Mouse (Mus musculus): ENCODE data around the gene Prm2. TPM values are rescaled to one million over a fixed set of nuclear protein-coding genes. Genes with fewer than 3 reads are reported as not detected.
"Not testable (repeated sequence)": the region's sequence is repeated elsewhere in the genome, so short reads cannot be mapped to it uniquely, and the experiment has no call there.

Gene Prm2
- total RNA-seq, 2 experiments from 2014 or later: not detected

DNA sequence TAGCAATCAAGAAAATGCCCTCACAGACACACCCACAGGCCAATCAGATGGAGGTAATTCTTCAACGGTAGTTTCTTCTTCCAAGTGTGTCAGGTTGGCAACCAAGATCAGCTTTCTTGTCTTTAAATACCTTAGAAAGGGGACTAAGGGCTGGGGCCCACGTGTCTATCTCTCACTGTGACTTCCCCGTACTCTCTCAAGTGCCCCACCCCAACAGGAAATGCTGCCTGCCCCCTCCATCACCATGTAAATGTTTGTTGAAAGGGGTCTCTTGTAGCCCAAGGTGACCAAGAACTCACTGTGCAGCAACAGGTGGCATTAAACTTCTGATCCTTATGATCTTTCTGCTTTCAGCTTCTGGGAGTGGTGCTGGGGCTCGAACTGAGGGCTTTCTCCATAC, 17.8 kb upstream of the Prm2 start:
- DNase-seq: no peak
- intact Hi-C loops (cut with DNase I): no loop called here

GRCm38 (mm10) chr16:10812865-10813371, 17.0 kb upstream of the Prm2 start, which contains the start of gene Gm11172:
Gm11172 (plus strand) TSS chr16:10812915.
- intact Hi-C loops (cut with DNase I): no loop called here
- DNase-seq: no peak

- DNase-seq: no peak
- intact Hi-C loops (cut with DNase I): no loop called here
Observed at GRCm38 (mm10) chr16:10810376-10810775, 14.4 kb upstream of the Prm2 start.

GRCm38 (mm10) chr16:10805789-10806527, 10.0 kb upstream of the Prm2 start, which contains the start of gene Prm1:
Prm1 (minus strand) TSS chr16:10805839.
- intact Hi-C loops (cut with DNase I): no loop called here
- DNase-seq: no peak

- DNase-seq; intact Hi-C loops (cut with DNase I): not testable (repeated sequence)
Observed at GRCm38 (mm10) chr16:10802420-10802819, 6.5 kb upstream of the Prm2 start.

DNA sequence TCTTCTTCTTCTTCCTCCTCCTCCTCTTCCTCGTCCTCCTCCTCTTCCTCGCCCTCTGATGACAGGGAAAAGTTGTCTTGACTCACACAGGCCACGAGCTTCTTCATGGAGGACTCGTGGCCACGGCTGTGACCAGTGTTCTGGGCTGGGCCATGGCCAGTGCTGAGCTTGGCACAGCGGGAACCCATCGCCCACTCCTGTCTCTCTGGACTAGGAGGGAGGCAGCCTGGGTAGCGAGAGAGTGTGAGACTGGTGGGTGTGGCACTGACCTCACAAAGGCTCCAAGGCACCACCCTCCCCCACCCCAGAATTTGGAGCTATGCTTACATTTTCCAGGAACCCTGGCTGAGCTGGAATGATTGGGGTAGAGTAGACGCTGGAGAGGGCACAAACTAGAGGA, 5.2 kb downstream of the Prm2 start, which contains the start of gene Prm3:
Prm3 (minus strand) TSS at position 213 of the 400 bp plus-strand sequence.
- DNase-seq: no peak
- intact Hi-C loops (cut with DNase I): no loop called here

- intact Hi-C loops (cut with DNase I): loop anchor here (5.0 to 10.0 kb wide), 2 partner anchors 124 to 217 kb away; no protein-coding TSS in a partner anchor
Observed at GRCm38 (mm10) chr16:10788866-10789265, 7.1 kb downstream of the Prm2 start.

GRCm38 (mm10) chr16:10788271-10788670, 7.7 kb downstream of the Prm2 start, which contains the start of gene Tnp2:
Tnp2 (minus strand) TSS chr16:10788660.
- DNase-seq: no peak
- intact Hi-C loops (cut with DNase I): loop anchor here (5.0 to 10.0 kb wide), 2 partner anchors 123 to 216 kb away; no protein-coding TSS in a partner anchor

More at GRCm38 (mm10) chr16:10788866-10789265, 7.1 kb downstream of the Prm2 start:
- DNase-seq: no peak

DNA sequence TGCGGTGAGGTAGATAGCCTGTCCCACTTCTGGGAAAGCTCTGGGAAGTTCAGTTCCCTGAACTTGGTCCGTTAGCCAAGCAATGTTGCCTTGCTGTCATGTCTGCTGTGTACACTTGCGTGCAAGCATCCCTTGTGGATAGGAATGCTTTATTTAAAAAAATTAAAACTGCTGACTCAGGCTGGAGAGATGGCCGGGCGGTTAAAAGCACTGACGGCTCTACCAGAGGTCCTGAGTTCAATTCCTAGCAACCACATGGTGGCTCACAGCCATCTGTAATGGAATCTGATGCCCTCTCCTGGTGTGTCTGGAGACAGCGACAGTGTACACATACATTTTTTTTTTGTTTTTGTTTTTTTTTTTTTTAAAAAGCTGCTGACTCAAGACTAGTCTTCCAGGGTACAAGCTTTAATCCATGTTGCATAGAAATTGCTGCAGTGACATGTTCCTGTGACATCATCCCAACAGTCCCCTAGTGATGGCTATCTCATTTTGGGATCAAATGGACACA, 8.3 kb downstream of the Prm2 start:
- no peak for DNase-seq
- intact Hi-C loops (cut with DNase I): loop anchor here (5.0 to 10.0 kb wide), 2 partner anchors 123 to 215 kb away; no protein-coding TSS in a partner anchor

DNA sequence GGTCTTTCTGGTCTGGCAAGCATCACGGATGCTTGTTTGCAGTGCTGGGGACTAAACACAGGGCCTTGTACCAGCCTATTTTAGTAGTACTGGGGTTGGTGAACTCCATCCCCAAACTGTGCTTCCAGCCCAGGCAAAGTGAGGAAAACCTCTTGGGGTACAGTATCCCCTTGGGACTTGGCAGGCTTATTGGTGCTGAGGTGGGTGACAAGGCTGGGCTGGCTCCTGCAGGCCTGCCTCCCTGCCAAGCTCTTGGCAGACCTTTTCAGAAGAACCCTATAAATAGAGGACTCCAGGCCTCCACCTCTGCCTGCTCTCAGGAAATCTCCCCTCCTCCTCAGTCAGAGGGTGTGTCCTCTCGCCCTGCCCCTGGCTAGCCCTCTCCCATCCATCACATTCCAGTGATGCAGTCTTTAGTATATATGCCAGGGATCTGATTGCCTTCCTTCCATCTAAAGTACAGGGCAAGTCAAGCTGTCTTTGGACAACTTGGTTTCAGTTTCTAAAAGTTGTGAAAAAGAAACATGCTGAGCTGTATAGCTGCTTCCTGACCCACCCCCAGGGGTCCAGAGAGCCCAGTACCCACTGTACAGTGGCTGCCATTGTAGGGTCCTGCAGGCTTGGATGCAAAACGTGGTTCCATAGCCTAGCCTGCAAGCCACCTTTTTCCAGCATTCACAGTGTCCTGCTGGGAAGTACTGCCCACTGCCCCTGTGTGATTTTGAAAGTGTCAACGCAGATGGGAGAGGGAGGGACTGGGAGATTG, 9.0 kb downstream of the Prm2 start:
- DNase-seq: no peak

GRCm38 (mm10) chr16:10786288-10786687, 9.6 kb downstream of the Prm2 start:
- intact Hi-C loops (cut with DNase I): loop anchor here (5.0 to 10.0 kb wide), 2 partner anchors 121 to 214 kb away; no protein-coding TSS in a partner anchor
- DNase-seq: peak; percentile 85

More for the DNA sequence above, 9.0 kb downstream of the Prm2 start:
- intact Hi-C loops (cut with DNase I): loop anchor here (5.0 to 10.0 kb wide), 2 partner anchors 122 to 215 kb away; no protein-coding TSS in a partner anchor

DNA sequence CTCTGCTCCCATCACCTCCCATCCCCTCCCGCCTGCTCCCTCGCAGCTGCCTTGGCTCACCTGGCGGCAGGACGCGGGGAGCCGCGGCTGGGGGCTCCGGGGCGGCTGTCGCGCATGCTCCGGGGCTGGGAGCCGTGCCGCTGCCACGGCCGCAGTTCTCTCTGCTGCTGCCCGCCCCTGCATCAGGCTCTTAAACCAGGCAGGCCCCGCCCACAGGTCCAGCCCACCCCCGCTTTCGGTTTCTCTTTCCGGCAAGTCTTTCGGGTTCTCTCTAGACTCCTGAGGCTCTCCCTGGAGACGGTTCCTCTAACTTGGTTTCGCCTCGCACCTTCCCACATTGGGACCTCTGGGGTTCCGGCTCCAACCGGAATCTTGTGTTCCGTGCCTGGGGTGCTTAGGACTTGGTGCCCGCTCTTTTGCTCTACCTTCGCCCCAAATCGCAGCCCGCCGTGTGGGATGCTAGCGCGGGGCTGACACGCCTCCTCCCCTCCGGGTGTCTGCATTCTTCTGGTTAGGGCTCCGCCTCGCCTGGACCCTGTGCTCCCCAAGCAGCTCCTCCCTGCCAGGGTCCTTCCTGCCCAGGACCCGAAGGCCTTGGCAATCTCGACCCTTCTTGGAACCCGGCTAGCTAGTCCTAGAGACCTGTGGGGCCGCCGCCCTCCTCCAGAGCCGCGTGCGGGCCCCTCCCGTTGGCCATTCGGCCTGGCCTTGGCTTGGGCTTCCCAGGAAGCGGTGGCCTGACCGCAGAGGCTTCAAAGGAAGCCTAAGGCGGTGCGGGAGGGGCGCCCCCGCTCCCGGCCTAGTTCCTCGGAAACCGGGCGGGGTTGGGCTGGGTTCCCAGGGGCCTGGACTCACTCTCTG, 10.3 kb downstream of the Prm2 start, which contains the start of gene Socs1:
Socs1 (minus strand) TSS at position 166 of the 861 bp plus-strand sequence.
- intact Hi-C loops (cut with DNase I): loop anchor here (5.0 to 10.0 kb wide), 2 partner anchors 121 to 213 kb away; no protein-coding TSS in a partner anchor
- peak; percentile 88 for DNase-seq

GRCm38 (mm10) chr16:10784793-10785370, 11.1 kb downstream of the Prm2 start:
- intact Hi-C loops (cut with DNase I): loop anchor here (5.0 to 10.0 kb wide), 2 partner anchors 120 to 213 kb away; no protein-coding TSS in a partner anchor
- DNase-seq: peak; percentile 94

DNA sequence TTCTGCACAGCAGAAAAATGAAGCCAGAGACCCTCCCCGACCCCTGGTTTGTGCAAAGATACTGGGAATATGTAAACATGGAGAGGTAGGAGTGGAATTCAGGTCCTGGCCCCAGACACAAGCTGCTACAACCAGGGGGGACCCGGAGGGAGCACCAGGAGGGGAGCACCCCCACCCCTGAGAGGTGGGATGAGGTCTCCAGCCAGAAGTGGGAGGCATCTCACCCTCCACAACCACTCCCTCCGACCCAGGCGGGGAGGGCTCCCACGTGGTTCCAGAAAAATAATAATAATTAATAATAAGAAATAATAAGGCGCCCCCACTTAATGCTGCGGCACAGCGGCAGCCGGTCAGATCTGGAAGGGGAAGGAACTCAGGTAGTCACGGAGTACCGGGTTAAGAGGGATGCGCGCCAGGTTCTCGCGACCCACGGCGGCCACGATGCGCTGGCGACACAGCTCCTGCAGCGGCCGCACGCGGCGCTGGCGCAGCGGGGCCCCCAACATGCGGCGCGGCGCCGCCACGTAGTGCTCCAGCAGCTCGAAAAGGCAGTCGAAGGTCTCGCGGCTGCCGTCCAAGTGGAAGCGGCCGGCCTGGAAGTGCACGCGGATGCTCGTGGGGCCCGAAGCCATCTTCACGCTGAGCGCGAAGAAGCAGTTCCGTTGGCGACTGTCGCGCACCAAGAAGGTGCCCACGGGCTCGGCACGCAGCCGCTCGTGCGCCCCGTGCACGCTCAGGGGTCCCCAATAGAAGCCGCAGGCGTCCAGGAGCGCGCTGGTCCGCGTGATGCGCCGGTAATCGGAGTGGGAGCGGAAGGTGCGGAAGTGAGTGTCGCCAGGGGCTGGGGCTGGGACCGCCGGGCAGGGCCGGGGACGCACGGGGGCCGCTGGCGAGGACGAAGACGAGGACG, 11.8 kb downstream of the Prm2 start:
- peak; percentile 43 for DNase-seq
- intact Hi-C loops (cut with DNase I): loop anchor here (10.0 kb wide), 1 partner anchor 119 kb away; no protein-coding TSS in a partner anchor

DNA sequence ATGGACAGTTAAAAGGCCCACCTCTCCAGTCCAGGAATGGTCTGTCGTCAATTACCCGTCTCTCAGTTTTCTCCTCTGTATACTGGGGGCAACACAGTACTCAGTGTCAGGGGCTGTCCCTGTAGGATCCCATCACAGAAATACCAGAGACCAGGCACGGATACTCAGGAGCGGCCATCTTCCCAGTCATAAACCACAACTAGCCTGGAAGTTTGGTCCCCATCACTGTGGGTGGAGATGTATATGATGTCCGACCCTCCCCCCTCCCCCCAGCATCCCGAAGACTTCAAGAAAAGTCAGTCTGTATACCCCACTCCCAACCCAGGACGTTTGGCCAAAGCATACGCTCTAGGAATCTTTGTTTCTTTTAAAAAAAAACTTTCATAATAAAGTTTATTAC, 12.5 kb downstream of the Prm2 start:
- intact Hi-C loops (cut with DNase I): loop anchor here (10.0 kb wide), 1 partner anchor 119 kb away; no protein-coding TSS in a partner anchor
- DNase-seq: no peak

DNA sequence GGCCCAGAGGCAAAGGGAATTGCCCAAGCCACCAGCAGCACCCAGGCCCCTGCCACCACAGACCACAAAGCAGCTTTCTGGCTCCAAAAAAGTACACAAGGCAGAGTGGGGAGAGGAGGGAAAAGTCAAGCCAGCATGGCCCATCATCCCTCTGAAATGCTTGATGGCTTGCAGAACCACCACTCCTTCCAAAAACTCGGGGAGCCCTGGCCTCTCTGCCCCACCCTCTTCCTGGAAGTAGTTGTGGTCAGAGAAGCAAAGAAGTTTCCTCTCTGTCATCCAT, 12.8 kb downstream of the Prm2 start:
- intact Hi-C loops (cut with DNase I): loop anchor here (10.0 kb wide), 1 partner anchor 118 kb away; no protein-coding TSS in a partner anchor

DNA sequence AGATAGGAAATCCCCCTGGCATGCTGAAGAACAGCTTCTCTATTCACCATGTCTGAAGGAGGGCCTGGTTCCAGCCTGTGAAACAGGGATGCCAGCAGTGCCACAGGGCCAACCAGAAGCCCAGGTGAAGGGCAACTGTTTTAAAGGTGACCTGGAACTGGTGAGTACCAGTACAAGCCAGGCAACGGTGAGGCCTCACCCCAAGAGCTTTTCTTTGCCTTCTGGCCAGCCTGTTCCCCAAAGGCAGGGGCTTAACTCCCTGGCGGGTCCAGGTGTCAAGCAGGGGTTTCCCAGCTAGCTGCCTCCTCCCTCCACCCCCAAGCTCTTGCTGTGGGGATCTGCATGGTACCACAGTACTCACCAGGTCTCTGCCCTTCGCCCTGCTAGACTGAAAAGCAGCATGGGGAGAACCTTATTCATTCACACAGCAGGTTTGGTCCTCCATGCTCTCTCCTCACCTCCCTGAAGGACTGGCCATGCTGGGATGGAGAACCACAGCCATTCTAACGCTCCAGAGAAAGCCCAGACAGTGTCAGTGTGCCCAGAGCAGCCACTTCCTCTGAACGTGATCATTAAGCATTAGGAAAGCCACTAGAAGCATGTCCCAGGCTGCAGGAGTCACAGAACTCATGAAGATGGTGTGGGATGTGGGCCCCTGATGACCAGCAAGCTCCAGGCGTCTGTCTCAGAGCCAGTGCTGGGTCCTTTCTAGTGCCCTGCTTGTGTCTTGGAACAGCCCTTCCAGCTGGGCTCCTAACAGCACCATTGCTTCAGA, 13.4 kb downstream of the Prm2 start:
- DNase-seq: no peak
- intact Hi-C loops (cut with DNase I): loop anchor here (10.0 kb wide), 1 partner anchor 118 kb away; no protein-coding TSS in a partner anchor

More for the DNA sequence above, 12.8 kb downstream of the Prm2 start:
- DNase-seq: no peak

Data from left cerebral cortex, postnatal 4 days (tissue).